Mouse (Mus musculus): Measurements from ENCODE around the gene Zbtb12. TPM values are rescaled to one million over a fixed set of nuclear protein-coding genes. Genes with fewer than 3 reads are reported as not detected.

The Zbtb12 gene
- polyA plus RNA-seq, 1 experiment from 2014 or later = 8.0 TPM

DNA sequence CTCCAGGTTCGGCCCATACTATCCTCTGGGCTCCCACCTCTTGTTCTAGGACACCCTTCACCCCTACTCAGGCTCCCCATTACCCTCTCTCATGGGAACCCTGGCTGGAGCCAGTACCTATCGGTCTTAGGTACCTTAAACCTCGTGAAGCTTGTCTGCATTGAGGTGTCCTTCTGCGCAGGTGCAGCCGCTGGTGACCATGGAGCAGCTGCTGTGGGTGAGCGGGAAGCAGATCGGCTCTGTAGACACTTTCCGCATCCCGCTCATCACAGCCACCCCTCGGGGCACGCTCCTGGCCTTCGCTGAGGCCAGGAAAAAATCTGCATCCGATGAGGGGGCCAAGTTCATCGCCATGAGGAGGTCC, 52.4 kb downstream of the Zbtb12 start:
- no peaks in the 10 kb centered on the region for H3K9me3 ChIP-seq (ENCODE audit: control insufficient read depth, low read length)
- H3K9ac ChIP-seq (replicated peaks; ENCODE audit: low read depth, low read length) = peak overlapping the region; percentile 88
- H3K4me1 ChIP-seq (replicated peaks; ENCODE audit: control insufficient read depth, insufficient read depth, low read length) = peaks cover 9% of the 10 kb centered on the region
- H3K4me3 ChIP-seq (replicated peaks; ENCODE audit: low read length) = peak overlapping the region; percentile 63
- H3K36me3 ChIP-seq (ENCODE audit: control insufficient read depth, insufficient read depth) = no peaks in the 10 kb centered on the region; the same call in 1 of the 2 replicates
- H3K4me2 ChIP-seq (ENCODE audit: low read length) = peak overlapping the region; percentile 97
- H3K27ac ChIP-seq (ENCODE audit: low read length) = no peak overlapping the region
- no peaks in the 10 kb centered on the region for H3K27me3 ChIP-seq (replicated peaks; ENCODE audit: control insufficient read depth, insufficient read depth, low read length)
- WGBS = 15% methylated on average over 14 of the region's 14 CpGs
- ATAC-seq = no peak

DNA sequence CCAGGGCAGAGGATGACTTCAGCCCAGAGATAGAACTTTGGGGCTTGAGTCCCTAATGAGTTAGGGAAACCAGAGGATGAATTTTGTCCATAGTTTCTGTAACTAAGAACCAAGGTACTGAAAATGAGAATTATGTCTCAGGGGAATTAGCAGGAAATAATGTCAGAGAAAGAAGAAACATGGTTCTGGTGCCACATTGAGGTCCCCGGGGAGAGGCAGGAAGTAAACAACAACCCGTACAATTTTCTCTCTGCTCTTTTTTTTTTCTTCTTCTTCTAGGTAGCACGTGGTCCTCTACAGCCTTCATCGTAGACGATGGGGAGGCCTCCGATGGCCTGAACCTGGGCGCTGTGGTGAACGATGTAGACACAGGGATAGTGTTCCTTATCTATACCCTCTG, 53.0 kb downstream of the Zbtb12 start:
- Histone ChIP-seq H3K9me3 (ENCODE audit: control insufficient read depth, low read length) (no peaks in the 10 kb centered on the region), H3K27ac (ENCODE audit: low read length) (no peak overlapping the region), H3K4me1 (replicated peaks; ENCODE audit: control insufficient read depth, insufficient read depth, low read length) (peaks cover 9% of the 10 kb centered on the region), H3K4me2 (ENCODE audit: low read length) (peak overlapping the region; percentile 97), H3K27me3 (replicated peaks; ENCODE audit: control insufficient read depth, insufficient read depth, low read length) (no peaks in the 10 kb centered on the region), H3K4me3 (replicated peaks; ENCODE audit: low read length) (peak overlapping the region; percentile 63), H3K9ac (replicated peaks; ENCODE audit: low read depth, low read length) (peak overlapping the region; percentile 88), H3K36me3 (ENCODE audit: control insufficient read depth, insufficient read depth) (no peaks in the 10 kb centered on the region; the same call in 1 of the 2 replicates)
- no peak for ATAC-seq
- WGBS = 95% methylated on average over 8 of the region's 8 CpGs

DNA sequence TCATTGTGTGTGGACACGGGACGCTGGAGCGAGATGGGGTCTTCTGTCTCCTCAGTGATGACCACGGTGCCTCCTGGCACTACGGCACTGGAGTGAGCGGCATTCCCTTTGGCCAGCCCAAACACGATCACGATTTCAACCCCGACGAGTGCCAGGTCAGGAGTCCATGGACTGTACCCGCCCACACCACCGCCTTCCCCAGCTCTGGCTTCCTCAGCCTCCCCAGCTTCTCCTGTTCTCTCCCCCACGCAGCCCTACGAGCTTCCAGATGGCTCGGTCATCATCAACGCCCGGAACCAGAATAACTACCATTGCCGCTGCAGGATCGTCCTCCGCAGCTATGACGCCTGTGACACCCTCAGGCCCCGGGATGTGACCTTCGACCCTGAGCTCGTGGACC, 54.7 kb downstream of the Zbtb12 start:
- Histone ChIP-seq H3K4me1 (replicated peaks; ENCODE audit: control insufficient read depth, insufficient read depth, low read length) (peaks cover 9% of the 10 kb centered on the region), H3K9ac (replicated peaks; ENCODE audit: low read depth, low read length) (no peak overlapping the region), H3K36me3 (ENCODE audit: control insufficient read depth, insufficient read depth) (no peaks in the 10 kb centered on the region; the same call in 1 of the 2 replicates), H3K4me2 (ENCODE audit: low read length) (no peak overlapping the region), H3K27ac (ENCODE audit: low read length) (no peak overlapping the region), H3K4me3 (replicated peaks; ENCODE audit: low read length) (no peak overlapping the region), H3K27me3 (replicated peaks; ENCODE audit: control insufficient read depth, insufficient read depth, low read length) (no peaks in the 10 kb centered on the region), H3K9me3 (ENCODE audit: control insufficient read depth, low read length) (no peaks in the 10 kb centered on the region)
- WGBS = 76% methylated on average over 24 of the region's 24 CpGs
- no peak for ATAC-seq

DNA sequence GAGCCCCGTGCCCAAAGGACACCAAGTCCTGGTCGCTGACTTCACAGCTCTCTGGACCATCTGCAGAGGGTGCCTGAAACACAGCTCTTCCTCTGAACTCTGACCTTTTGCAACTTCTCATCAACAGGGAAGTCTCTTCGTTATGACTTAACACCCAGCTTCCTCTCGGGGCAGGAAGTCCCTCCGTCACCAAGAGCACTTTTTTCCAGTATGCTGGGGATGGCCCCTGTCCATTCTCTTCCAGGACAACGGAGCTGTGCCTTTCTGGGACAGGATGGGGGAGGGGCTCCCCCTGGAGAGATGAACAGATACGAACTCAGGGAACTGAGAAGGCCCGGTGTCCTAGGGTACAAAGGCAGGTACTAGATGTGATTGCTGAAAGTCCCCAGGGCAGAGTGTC, 55.5 kb downstream of the Zbtb12 start:
- no peaks in the 10 kb centered on the region for H3K27me3 ChIP-seq (replicated peaks; ENCODE audit: control insufficient read depth, insufficient read depth, low read length)
- peaks cover 9% of the 10 kb centered on the region for H3K4me1 ChIP-seq (replicated peaks; ENCODE audit: control insufficient read depth, insufficient read depth, low read length)
- H3K27ac ChIP-seq (ENCODE audit: low read length) = no peak overlapping the region
- H3K9ac ChIP-seq (replicated peaks; ENCODE audit: low read depth, low read length) = no peak overlapping the region
- 55% methylated on average over 8 of the region's 8 CpGs for WGBS
- no peaks in the 10 kb centered on the region for H3K9me3 ChIP-seq (ENCODE audit: control insufficient read depth, low read length)
- H3K36me3 ChIP-seq (ENCODE audit: control insufficient read depth, insufficient read depth) = no peaks in the 10 kb centered on the region; the same call in 1 of the 2 replicates
- no peak overlapping the region for H3K4me3 ChIP-seq (replicated peaks; ENCODE audit: low read length)
- ATAC-seq = no peak
- no peak overlapping the region for H3K4me2 ChIP-seq (ENCODE audit: low read length)

DNA sequence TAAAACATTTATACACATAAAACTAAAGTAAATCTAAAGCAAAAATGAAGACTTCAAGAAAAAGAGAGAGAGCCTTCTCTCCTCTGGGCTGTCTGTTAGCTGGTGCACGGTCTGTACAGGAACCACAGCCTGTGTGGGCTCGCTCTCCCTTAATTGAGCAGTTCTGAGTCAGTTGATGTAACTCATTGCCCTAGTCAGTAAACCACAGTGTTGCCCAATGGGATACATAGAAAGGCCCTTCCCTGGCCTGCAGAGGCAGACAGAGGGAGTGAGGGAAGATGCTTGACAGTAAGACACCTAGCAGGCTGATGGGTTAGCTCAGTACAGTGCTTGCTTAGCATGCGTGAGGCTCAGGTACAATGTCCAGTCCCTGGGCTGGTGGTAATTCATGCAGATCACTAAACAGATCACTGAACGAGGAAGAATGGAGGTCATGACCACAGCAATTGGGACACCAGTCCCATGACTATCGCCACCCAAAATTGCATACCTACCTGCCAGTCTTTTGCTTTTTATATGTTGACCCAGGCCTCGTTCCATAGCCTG, 58.8 kb downstream of the Zbtb12 start:
- Histone ChIP-seq H3K27ac (ENCODE audit: low read length) (no peak overlapping the region), H3K4me1 (replicated peaks; ENCODE audit: control insufficient read depth, insufficient read depth, low read length) (peaks cover 3% of the 10 kb centered on the region; the same call in 1 of the 2 replicates), H3K36me3 (ENCODE audit: control insufficient read depth, insufficient read depth) (no peaks in the 10 kb centered on the region; the same call in 1 of the 2 replicates), H3K27me3 (replicated peaks; ENCODE audit: control insufficient read depth, insufficient read depth, low read length) (no peaks in the 10 kb centered on the region), H3K9ac (replicated peaks; ENCODE audit: low read depth, low read length) (no peak overlapping the region), H3K4me2 (ENCODE audit: low read length) (no peak overlapping the region), H3K4me3 (replicated peaks; ENCODE audit: low read length) (no peak overlapping the region), H3K9me3 (ENCODE audit: control insufficient read depth, low read length) (no peaks in the 10 kb centered on the region)
- 88% methylated on average over 6 of the region's 6 CpGs for WGBS
- no peak for ATAC-seq

DNA sequence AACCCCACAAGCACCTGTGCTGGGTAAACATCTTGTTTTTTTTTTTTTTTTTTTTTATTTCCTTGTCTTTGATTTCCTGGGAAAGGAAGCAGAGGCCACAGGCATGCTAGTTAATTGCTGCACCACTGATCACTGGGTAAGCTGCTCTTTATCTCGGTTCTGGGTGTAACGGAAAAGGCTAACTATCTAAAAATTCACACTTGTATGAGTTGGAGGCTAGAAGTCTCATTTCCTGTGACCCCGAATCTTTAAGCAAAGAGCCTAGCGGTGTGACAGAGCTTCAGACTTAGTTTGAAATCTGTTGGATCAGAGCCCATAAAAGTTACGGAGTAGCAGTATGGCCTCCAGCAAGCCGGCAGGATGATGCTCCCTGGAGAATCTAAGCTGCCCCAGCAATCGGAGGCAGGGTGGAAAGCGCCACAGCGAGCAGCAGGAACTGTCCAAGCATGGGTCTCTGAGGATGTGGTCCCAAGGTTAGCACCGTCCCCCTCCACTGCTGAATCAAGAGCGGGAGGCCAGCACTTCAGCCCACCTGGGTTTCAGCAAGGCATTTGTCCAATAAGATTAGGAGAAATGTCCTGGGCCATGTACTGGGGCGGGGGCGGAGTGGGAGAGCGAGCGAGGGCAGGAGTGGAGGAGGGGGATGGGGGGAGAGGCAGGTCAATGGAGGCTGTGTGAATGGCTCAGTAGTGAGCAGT, 62.2 kb downstream of the Zbtb12 start:
- 5% methylated on average over 15 of the region's 15 CpGs for WGBS
- Histone ChIP-seq H3K4me3 (replicated peaks; ENCODE audit: low read length) (peak overlapping the region; percentile 22), H3K27ac (ENCODE audit: low read length) (no peak overlapping the region), H3K9ac (replicated peaks; ENCODE audit: low read depth, low read length) (peak overlapping the region; percentile 39), H3K27me3 (replicated peaks; ENCODE audit: control insufficient read depth, insufficient read depth, low read length) (no peaks in the 10 kb centered on the region), H3K4me1 (replicated peaks; ENCODE audit: control insufficient read depth, insufficient read depth, low read length) (peaks cover 3% of the 10 kb centered on the region; the same call in 1 of the 2 replicates), H3K9me3 (ENCODE audit: control insufficient read depth, low read length) (no peaks in the 10 kb centered on the region), H3K4me2 (ENCODE audit: low read length) (peak overlapping the region; percentile 37), H3K36me3 (ENCODE audit: control insufficient read depth, insufficient read depth) (no peaks in the 10 kb centered on the region)
- no peak for ATAC-seq

DNA sequence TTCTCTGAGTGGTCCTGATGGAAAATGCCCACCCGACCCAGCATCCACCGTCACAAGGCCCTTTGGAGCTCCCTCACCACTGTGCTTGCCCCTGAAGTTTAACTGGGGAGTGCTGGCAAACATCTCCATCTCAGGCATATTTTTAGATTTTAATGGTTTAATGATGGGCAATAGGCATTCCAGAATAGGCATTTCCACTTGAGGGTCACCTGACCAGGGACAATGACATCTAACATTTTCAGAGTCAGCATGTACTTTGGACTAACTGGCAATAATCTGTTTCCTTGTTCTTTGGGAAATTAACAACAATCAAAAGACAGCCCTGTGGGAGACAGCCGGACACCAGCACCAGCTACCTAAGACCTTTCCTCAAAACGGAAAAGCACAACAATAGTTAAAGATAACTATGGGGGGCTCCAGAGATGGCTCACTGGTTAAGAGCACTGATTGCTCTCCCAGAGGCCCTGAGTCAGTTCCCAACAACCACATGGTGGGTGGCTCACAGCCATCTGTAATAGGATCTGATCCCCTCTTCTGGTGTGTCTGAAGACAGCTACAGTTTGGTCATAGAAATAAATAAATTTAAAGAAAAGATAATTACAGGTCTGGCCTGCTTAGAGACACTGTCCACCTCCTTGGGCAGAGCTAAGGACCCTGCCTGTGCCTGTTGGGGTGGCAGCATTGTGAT, 64.0 kb downstream of the Zbtb12 start:
- H3K4me1 ChIP-seq (replicated peaks; ENCODE audit: control insufficient read depth, insufficient read depth, low read length) = peaks cover 3% of the 10 kb centered on the region; the same call in 1 of the 2 replicates
- no peaks in the 10 kb centered on the region for H3K27me3 ChIP-seq (replicated peaks; ENCODE audit: control insufficient read depth, insufficient read depth, low read length)
- WGBS = 91% methylated on average over 4 of the region's 4 CpGs
- H3K4me3 ChIP-seq (replicated peaks; ENCODE audit: low read length) = no peak overlapping the region
- no peak for ATAC-seq
- no peak overlapping the region for H3K27ac ChIP-seq (ENCODE audit: low read length)
- no peaks in the 10 kb centered on the region for H3K36me3 ChIP-seq (ENCODE audit: control insufficient read depth, insufficient read depth)
- no peaks in the 10 kb centered on the region for H3K9me3 ChIP-seq (ENCODE audit: control insufficient read depth, low read length)
- H3K9ac ChIP-seq (replicated peaks; ENCODE audit: low read depth, low read length) = no peak overlapping the region
- H3K4me2 ChIP-seq (ENCODE audit: low read length) = no peak overlapping the region

- no peak overlapping the region for H3K4me3 ChIP-seq (replicated peaks; ENCODE audit: low read length)
- 0 out of 2 replicates have a peak, but pooled peaks cover under 1% of the 10 kb centered on the region for H3K36me3 ChIP-seq (ENCODE audit: control insufficient read depth, insufficient read depth)
- no peak overlapping the region for H3K27ac ChIP-seq (ENCODE audit: low read length)
- no peaks in the 10 kb centered on the region for H3K9me3 ChIP-seq (ENCODE audit: control insufficient read depth, low read length)
- no peaks in the 10 kb centered on the region for H3K27me3 ChIP-seq (replicated peaks; ENCODE audit: control insufficient read depth, insufficient read depth, low read length)
- H3K9ac ChIP-seq (replicated peaks; ENCODE audit: low read depth, low read length) = no peak overlapping the region
- no peak overlapping the region for H3K4me2 ChIP-seq (ENCODE audit: low read length)
- peaks cover 3% of the 10 kb centered on the region; the same call in 1 of the 2 replicates for H3K4me1 ChIP-seq (replicated peaks; ENCODE audit: control insufficient read depth, insufficient read depth, low read length)
- no peak for ATAC-seq
These were observed 65.1 kb downstream of the Zbtb12 start for GRCm38 (mm10) chr17:34944362-34944761.
